8 mouse cellular contexts compared by ENCODE assay signal in genomic region chr2:45115720-45116495, GRCm38 (mm10). TPM values are rescaled to one million over a fixed set of nuclear protein-coding genes. Genes with fewer than 3 reads are reported as not detected.
DNase-seq lines count a peak whose midpoint lies in the region; ATAC-seq lines count a peak whose summit lies in the region.

No protein-coding gene starts in this region.

- peak overlapping the region; percentile 71 for H3K4me3 ChIP-seq in heart, embryonic 12.5 days
- H3K4me3 ChIP-seq in kidney, embryonic 14.5 days (ENCODE audit: low read length): peak overlapping the region; percentile 61
- H3K4me3 ChIP-seq in lung, embryonic 15.5 days: peak overlapping the region; percentile 62

- H3K27ac ChIP-seq in heart, embryonic 12.5 days (ENCODE audit: poor library complexity, severe bottlenecking): peak overlapping the region; percentile 77
- peak overlapping the region; percentile 94 for H3K27ac ChIP-seq in kidney, embryonic 14.5 days (ENCODE audit: low read depth, low read length)
- H3K27ac ChIP-seq in lung, embryonic 15.5 days: peak overlapping the region; percentile 96

- H3K27me3 ChIP-seq in heart, embryonic 12.5 days (replicated peaks): no peaks in the 10 kb centered on the region
- H3K27me3 ChIP-seq in kidney, embryonic 14.5 days (ENCODE audit: control insufficient read depth, insufficient read depth, low read length): no peaks in the 10 kb centered on the region; the same call in 1 of the 2 replicates
- peaks cover 9% of the 10 kb centered on the region; the same call in 1 of the 2 replicates for H3K27me3 ChIP-seq in lung, embryonic 15.5 days

- 0 out of 2 replicates have a peak, but pooled peaks have one; percentile 49 for ATAC-seq in heart, embryonic 12.5 days (ENCODE audit: insufficient number of reproducible peaks, low FRiP score)
- 0 out of 2 replicates have a peak, but pooled peaks have one; percentile 46 for ATAC-seq in kidney, embryonic 14.5 days (ENCODE audit: low FRiP score, low TSS enrichment)
- ATAC-seq in lung, embryonic 15.5 days (ENCODE audit: borderline replicate concordance, extremely low read depth, low FRiP score, low TSS enrichment): peak; percentile 60
- ATAC-seq in inflammation-experienced regulatory T-cells, adult 6 months: no peak

- no peaks in the 10 kb centered on the region for H3K9me3 ChIP-seq in heart, embryonic 12.5 days (replicated peaks)
- H3K9me3 ChIP-seq in kidney, embryonic 14.5 days (ENCODE audit: control insufficient read depth, low read length): no peaks in the 10 kb centered on the region
- no peaks in the 10 kb centered on the region for H3K9me3 ChIP-seq in lung, embryonic 15.5 days

- H3K9ac ChIP-seq in heart, embryonic 12.5 days: peak overlapping the region; percentile 84
- peak overlapping the region; percentile 67 for H3K9ac ChIP-seq in kidney, embryonic 14.5 days (ENCODE audit: low read depth, low read length)
- peak overlapping the region; percentile 71 for H3K9ac ChIP-seq in lung, embryonic 15.5 days

- WGBS in heart, embryonic 12.5 days: 2% methylated on average over 23 of the region's 23 CpGs
- under 1% methylated on average over 23 of the region's 23 CpGs for WGBS in kidney, embryonic 14.5 days
- WGBS in lung, embryonic 15.5 days: 1% methylated on average over 23 of the region's 23 CpGs

- H3K4me1 ChIP-seq in heart, embryonic 12.5 days (replicated peaks): 0 out of 2 replicates have a peak, but pooled peaks cover 9% of the 10 kb centered on the region
- H3K4me1 ChIP-seq in kidney, embryonic 14.5 days (ENCODE audit: control insufficient read depth, insufficient read depth, low read length): peaks cover 7% of the 10 kb centered on the region; the same call in 1 of the 2 replicates
- H3K4me1 ChIP-seq in lung, embryonic 15.5 days: peaks cover 6% of the 10 kb centered on the region

- H3K4me2 ChIP-seq in heart, embryonic 12.5 days: peak overlapping the region; percentile 74
- peak overlapping the region; percentile 87 for H3K4me2 ChIP-seq in kidney, embryonic 14.5 days (replicated peaks; ENCODE audit: low read depth, low read length)
- peak overlapping the region; percentile 86 for H3K4me2 ChIP-seq in lung, embryonic 15.5 days

- peak; percentile 26 to 35 for DNase-seq in spleen, postnatal 36 days (ENCODE audit: low spot score in 2 of 2)
- DNase-seq in spleen, postnatal 14 days (ENCODE audit: low spot score in 2 of 2): no peak
- peak; percentile 81 for DNase-seq in embryo, embryonic 11 days
- DNase-seq in spleen, postnatal 4 days (ENCODE audit: low spot score in 2 of 2): peak; percentile 36 to 74

- no peaks in the 10 kb centered on the region for H3K36me3 ChIP-seq in heart, embryonic 12.5 days
- H3K36me3 ChIP-seq in kidney, embryonic 14.5 days (ENCODE audit: control insufficient read depth, insufficient read depth, low read length): no peaks in the 10 kb centered on the region
- no peaks in the 10 kb centered on the region for H3K36me3 ChIP-seq in lung, embryonic 15.5 days

RNA-seq across cellular contexts. Expression of gene Zeb2, which starts 1.3 kb away (rescaled TPM):
- 28.0 and 29.6 TPM in 2 replicates for polyA plus RNA-seq in heart, embryonic 12.5 days (2016; fragmentation: Nextera tagmentation; extraction: Ambion mirVana)
- 41.2 and 52.2 TPM in 2 replicates for polyA plus RNA-seq in kidney, embryonic 14.5 days (2014; fragmentation: Nextera tagmentation; extraction: Ambion mirVana)
- polyA plus RNA-seq in lung, embryonic 15.5 days (2015; fragmentation: Nextera tagmentation; extraction: Ambion mirVana): 79.9 and 94.7 TPM in 2 replicates
- 1 to 10 TPM in 1 of 3 experiments, under 1 TPM in 2; 0.66 to 6.7 (median 0.91) TPM for polyA plus RNA-seq in inflammation-experienced regulatory T-cells, adult 6 months (2017; shearing (Covaris generic))

Comparison
In these comparisons a context has a peak if more than half of its experiments do, and no peak if none do; other contexts are left out.
1. DNase-seq: peak in spleen, postnatal 36 days (2 of 2), embryo, embryonic 11 days (single experiment) and spleen, postnatal 4 days (2 of 2); none in spleen, postnatal 14 days (0 of 2).
2. Peak in every context shown above with its lines, with median percentiles within 50 percentile points of each other: H3K27ac ChIP-seq, H3K4me2 ChIP-seq, H3K4me3 ChIP-seq and H3K9ac ChIP-seq.